Mouse (Mus musculus) E14TG2a.4 (cell line): ENCODE measurements at regions not wholly inside any gene's neighbourhood (a gene's known extent, or its start where the extent isn't known, plus 50 kb on each side); places are given as distances from the start of the nearest gene placed in this dataset.

ENCODE experiments used
- H3K27me3 ChIP-seq: 2 replicates; pipeline ENCODE4 v1.6.1; 2014; ENCODE audit warnings: low read length, control low read depth; ENCODE audit not compliant: insufficient read depth
- H3K36me3 ChIP-seq: 2 replicates; pipeline ENCODE4 v1.6.1; 2014; ENCODE audit warnings: low read length, control low read depth; ENCODE audit not compliant: insufficient read depth
- H3K4me1 ChIP-seq: replicated peaks from 2 replicates; pipeline ENCODE4 v1.6.1; 2014; ENCODE audit warnings: low read depth, low read length, control low read depth
- H3K4me3 ChIP-seq: replicated peaks from 2 replicates; pipeline ENCODE4 v1.5.1; 2014; ENCODE audit warnings: mild to moderate bottlenecking, low read length
- H3K9me3 ChIP-seq: 2 replicates; pipeline ENCODE4 v1.6.1; 2014; ENCODE audit warnings: low read length, control low read depth
- CTCF ChIP-seq: conservative IDR thresholded peaks from 2 replicates; pipeline ENCODE4 v1.5.1; 2014; ENCODE audit warnings: low read length
- NANOG ChIP-seq: IDR thresholded peaks from 2 replicates; pipeline ENCODE4 v1.6.1; 2014; ENCODE audit warnings: borderline replicate concordance, low read length, mixed read lengths
- POU5F1 ChIP-seq: IDR thresholded peaks from 2 replicates; pipeline ENCODE4 v1.6.1; 2014; ENCODE audit warnings: low read length, borderline replicate concordance

GRCm38 (mm10) chr13:11177642-11178420 lies 817.2 kb upstream of the Chrm3 start:
- TF ChIP-seq POU5F1 (no peak), CTCF (no peak), NANOG (no peak)
- no peak overlapping the region for H3K4me3 ChIP-seq
- H3K27me3 ChIP-seq: no peaks in the 10 kb centered on the region
- H3K36me3 ChIP-seq: no peaks in the 10 kb centered on the region
- no peaks in the 10 kb centered on the region for H3K9me3 ChIP-seq
- H3K4me1 ChIP-seq: no peaks in the 10 kb centered on the region

GRCm38 (mm10) chr13:11167115-11167514 lies 806.5 kb upstream of the Chrm3 start:
- Histone ChIP-seq H3K36me3 (no peaks in the 10 kb centered on the region), H3K4me3 (no peak overlapping the region), H3K27me3 (no peaks in the 10 kb centered on the region), H3K4me1 (no peaks in the 10 kb centered on the region), H3K9me3 (peaks cover 16% of the 10 kb centered on the region)
- TF ChIP-seq NANOG: no peak
- TF ChIP-seq CTCF: no peak
- no peak for TF ChIP-seq POU5F1

DNA sequence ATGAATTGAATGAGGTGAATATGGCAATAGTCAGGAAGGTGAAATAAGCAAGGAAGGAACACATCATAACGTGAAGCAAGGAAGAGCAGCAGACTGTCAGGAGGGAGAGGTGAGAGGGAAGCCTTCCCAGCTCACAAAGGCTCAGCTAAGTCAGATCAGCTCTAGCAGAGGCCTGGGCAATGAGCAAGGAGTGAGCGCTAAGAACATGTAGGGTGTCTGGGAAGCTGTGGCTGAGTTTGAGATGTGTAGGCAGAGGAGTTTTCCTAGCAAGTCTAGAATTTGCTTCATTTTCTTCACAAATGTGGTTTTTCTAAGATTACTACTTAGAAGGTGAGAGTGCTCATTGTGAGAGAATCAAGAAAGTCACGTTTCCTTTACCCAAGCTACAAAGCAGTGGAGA lies 803.5 kb upstream of the Chrm3 start:
- H3K9me3 ChIP-seq: no peaks in the 10 kb centered on the region
- TF ChIP-seq CTCF (no peak), POU5F1 (no peak), NANOG (no peak)
- H3K4me1 ChIP-seq: no peaks in the 10 kb centered on the region

DNA sequence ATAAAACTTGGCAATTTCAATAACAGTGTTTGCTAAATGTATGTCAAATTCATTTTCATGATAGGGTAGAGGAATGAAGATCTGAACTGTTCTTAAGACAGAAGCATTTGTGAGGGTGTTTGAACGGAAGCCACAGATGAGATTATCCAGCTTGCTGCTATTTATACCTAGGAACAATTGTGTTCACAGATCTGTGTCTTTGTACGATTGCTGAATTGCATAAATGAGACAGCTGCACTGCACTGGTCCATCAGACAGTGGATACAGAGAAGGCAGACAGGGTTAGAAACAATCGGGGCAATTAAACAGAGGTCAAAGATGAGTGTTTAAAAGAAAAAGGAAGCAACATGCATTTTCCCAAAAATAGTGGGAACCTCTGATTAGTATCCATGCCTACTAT lies 786.6 kb upstream of the Chrm3 start:
- H3K4me3 ChIP-seq: no peak overlapping the region
- no peaks in the 10 kb centered on the region for H3K4me1 ChIP-seq
- TF ChIP-seq POU5F1 (no peak), NANOG (no peak), CTCF (no peak)
- peaks cover 12% of the 10 kb centered on the region; the same call in 1 of the 2 replicates for H3K9me3 ChIP-seq
- H3K27me3 ChIP-seq: no peaks in the 10 kb centered on the region
- H3K36me3 ChIP-seq: no peaks in the 10 kb centered on the region

More for the DNA sequence above, 803.5 kb upstream of the Chrm3 start:
- no peak overlapping the region for H3K4me3 ChIP-seq
- H3K27me3 ChIP-seq: no peaks in the 10 kb centered on the region
- no peaks in the 10 kb centered on the region for H3K36me3 ChIP-seq

- Histone ChIP-seq H3K27me3 (no peaks in the 10 kb centered on the region), H3K4me3 (no peak overlapping the region), H3K4me1 (no peaks in the 10 kb centered on the region; the same call in 1 of the 2 replicates), H3K9me3 (no peaks in the 10 kb centered on the region), H3K36me3 (no peaks in the 10 kb centered on the region)
- TF ChIP-seq CTCF (no peak), NANOG (no peak), POU5F1 (no peak)
Measured at GRCm38 (mm10) chr13:11107693-11108092, 747.0 kb upstream of the Chrm3 start.

GRCm38 (mm10) chr13:11106426-11106825 lies 745.8 kb upstream of the Chrm3 start:
- H3K9me3 ChIP-seq: no peaks in the 10 kb centered on the region
- TF ChIP-seq CTCF (no peak), POU5F1 (no peak), NANOG (peak; percentile 51; the same call in 1 of the 2 replicates)
- H3K27me3 ChIP-seq: no peaks in the 10 kb centered on the region
- no peak overlapping the region for H3K4me3 ChIP-seq
- no peaks in the 10 kb centered on the region; the same call in 1 of the 2 replicates for H3K4me1 ChIP-seq
- no peaks in the 10 kb centered on the region for H3K36me3 ChIP-seq

DNA sequence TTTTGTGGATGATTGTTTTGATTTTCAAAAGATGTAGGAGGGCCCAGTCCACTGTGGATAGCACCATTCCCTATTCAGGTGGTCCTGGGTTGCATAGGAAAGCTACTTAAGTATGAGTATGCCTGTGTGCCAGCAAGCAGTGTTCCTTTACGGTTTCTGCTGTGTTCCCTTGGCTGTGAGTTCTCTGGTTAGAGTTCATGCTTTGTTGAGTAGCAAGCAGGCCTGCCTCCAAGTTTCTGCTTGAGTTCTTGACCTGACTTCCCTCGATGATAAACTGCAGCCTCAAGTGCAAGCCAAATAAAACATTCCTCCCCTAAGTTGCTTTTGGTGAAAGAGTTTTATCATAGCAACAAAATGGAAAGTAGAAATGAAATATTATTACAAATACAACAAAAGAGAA lies 744.9 kb upstream of the Chrm3 start:
- no peaks in the 10 kb centered on the region for H3K9me3 ChIP-seq
- no peaks in the 10 kb centered on the region for H3K27me3 ChIP-seq
- H3K36me3 ChIP-seq: no peaks in the 10 kb centered on the region
- no peak overlapping the region for H3K4me3 ChIP-seq
- no peak for TF ChIP-seq NANOG
- no peak for TF ChIP-seq CTCF
- TF ChIP-seq POU5F1: no peak
- no peaks in the 10 kb centered on the region; the same call in 1 of the 2 replicates for H3K4me1 ChIP-seq

GRCm38 (mm10) chr13:11099586-11099950 lies 738.9 kb upstream of the Chrm3 start:
- Histone ChIP-seq H3K4me1 (peaks cover 13% of the 10 kb centered on the region), H3K36me3 (no peaks in the 10 kb centered on the region), H3K9me3 (peaks cover 23% of the 10 kb centered on the region), H3K27me3 (no peaks in the 10 kb centered on the region), H3K4me3 (no peak overlapping the region)
- TF ChIP-seq POU5F1: no peak
- TF ChIP-seq NANOG: 0 out of 2 replicates have a peak, but pooled peaks have one; percentile 1
- TF ChIP-seq CTCF: no peak

- Histone ChIP-seq H3K9me3 (peaks cover 23% of the 10 kb centered on the region), H3K36me3 (no peaks in the 10 kb centered on the region), H3K4me3 (no peak overlapping the region), H3K27me3 (no peaks in the 10 kb centered on the region), H3K4me1 (peaks cover 13% of the 10 kb centered on the region)
- TF ChIP-seq POU5F1 (no peak), NANOG (peak; percentile 41; the same call in 1 of the 2 replicates)
Measured at GRCm38 (mm10) chr13:11098899-11099585, 738.4 kb upstream of the Chrm3 start.
